Mouse (Mus musculus): ENCODE data around the gene Gzmf. TPM values are rescaled to one million over a fixed set of nuclear protein-coding genes. Genes with fewer than 3 reads are reported as not detected.

The Gzmf gene
- polyA plus RNA-seq (2014; fragmentation: Illumina TruSeq; extraction: RNeasy Lipid Tissue Mini Kit (QIAGEN cat#74804); ENCODE audit: low read depth, low replicate concordance) = not detected

DNA sequence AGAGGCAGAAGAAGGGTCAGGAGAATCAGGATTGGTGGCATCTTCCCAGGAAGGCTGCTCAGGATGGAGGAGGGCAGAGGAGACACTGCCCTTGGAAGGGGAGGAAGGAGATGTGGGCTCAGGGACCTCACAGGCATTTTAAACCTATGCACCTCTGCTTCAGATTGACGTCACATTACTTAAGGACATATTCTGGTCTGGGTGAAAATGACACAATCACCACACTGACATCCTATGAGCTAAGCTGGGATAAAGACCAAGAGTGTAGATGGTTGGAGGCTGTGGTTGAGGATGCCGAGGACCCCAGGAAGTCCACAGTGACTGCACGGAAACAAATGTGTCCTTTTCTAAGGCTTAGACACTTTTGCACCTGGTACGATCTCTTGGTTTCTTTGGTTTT, at the start of gene Gzmf:
Gene Gzmf, minus strand, starts transcription at position 101 of the 400 bp plus-strand sequence.

DNA sequence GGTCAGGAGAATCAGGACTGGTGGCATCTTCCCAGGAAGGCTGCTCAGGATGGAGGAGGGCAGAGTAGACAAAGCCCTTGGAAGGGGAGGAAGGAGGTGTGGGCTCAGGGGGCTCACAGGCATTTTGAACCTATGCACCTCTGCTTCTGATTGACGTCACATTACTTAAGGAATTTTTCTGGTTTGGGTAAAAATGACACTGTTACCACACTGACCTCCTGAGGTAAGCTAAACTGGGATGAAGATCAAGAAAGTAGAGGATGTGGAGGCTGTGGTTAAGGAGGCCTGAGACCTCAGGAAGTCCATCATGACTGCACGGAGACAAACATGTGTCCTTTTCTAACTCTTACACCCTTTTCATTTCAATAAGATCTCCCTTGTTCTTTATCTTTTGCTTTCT, 23.3 kb upstream of the Gzmf start, which contains the start of gene Gzmc:
Gene Gzmc, minus strand, starts transcription at position 101 of the 400 bp plus-strand sequence.

DNA sequence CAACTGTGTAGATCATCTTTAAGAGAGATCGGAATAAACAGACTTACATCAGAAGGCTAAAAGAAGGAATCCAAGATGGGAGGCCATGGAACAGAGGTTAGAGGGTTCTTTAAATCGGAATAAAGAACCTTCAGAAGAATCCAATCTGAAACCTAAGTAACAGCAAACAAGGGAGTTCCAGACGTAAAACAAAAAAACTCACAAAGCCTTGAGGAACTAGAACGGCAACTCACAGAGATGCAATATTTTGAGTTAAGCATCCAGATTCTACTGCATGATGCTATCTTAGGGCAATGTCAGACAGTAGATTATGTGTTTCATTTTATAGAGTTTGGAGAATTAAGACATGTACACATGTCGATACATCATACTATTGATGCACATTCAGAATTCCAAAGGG, 36.7 kb downstream of the Gzmf start, which contains the start of gene Gzmn:
Gene Gzmn, minus strand, starts transcription at position 101 of the 400 bp plus-strand sequence.

DNA sequence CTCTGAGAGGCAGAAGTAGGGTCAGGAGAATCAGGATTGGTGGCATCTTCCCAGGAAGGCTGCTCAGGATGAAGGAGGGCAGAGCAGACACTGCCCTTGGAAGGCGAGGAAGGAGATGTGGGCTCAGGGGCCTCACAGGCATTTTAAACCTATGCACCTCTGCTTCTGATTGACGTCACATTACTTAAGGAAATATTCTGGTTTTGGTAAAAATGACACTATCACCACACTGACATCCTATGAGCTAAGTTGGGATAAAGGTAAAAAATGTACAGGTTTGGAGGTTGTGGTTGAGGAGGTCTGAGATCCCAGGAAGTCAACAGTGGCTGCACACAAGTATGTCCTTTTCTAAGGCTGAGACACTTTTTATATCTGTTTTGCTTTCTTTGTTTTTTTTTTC, 51.7 kb downstream of the Gzmf start, which contains the start of gene Gzmg:
Gene Gzmg, minus strand, starts transcription at position 101 of the 400 bp plus-strand sequence.

Other genes with a start within 250 kb of the Gzmf start
- not detected for gene Mcpt1, start 193.4 kb downstream of the Gzmf start, polyA plus RNA-seq (2014; fragmentation: Illumina TruSeq; extraction: RNeasy Lipid Tissue Mini Kit (QIAGEN cat#74804); ENCODE audit: low read depth, low replicate concordance)
- gene Mcpt9, start 180.9 kb downstream of the Gzmf start, polyA plus RNA-seq (2014; fragmentation: Illumina TruSeq; extraction: RNeasy Lipid Tissue Mini Kit (QIAGEN cat#74804); ENCODE audit: low read depth, low replicate concordance) = not detected
- not detected for gene Mcpt2, start 169.4 kb downstream of the Gzmf start, polyA plus RNA-seq (2014; fragmentation: Illumina TruSeq; extraction: RNeasy Lipid Tissue Mini Kit (QIAGEN cat#74804); ENCODE audit: low read depth, low replicate concordance)
- not detected for gene Mcpt4, start 149.1 kb downstream of the Gzmf start, polyA plus RNA-seq (2014; fragmentation: Illumina TruSeq; extraction: RNeasy Lipid Tissue Mini Kit (QIAGEN cat#74804); ENCODE audit: low read depth, low replicate concordance)
- not detected for gene Mcpt8, start 126.1 kb downstream of the Gzmf start, polyA plus RNA-seq (2014; fragmentation: Illumina TruSeq; extraction: RNeasy Lipid Tissue Mini Kit (QIAGEN cat#74804); ENCODE audit: low read depth, low replicate concordance)
- not detected for gene Ctsg, start 108.8 kb downstream of the Gzmf start, polyA plus RNA-seq (2014; fragmentation: Illumina TruSeq; extraction: RNeasy Lipid Tissue Mini Kit (QIAGEN cat#74804); ENCODE audit: low read depth, low replicate concordance)
- gene Gzme, start 90.8 kb downstream of the Gzmf start, polyA plus RNA-seq (2014; fragmentation: Illumina TruSeq; extraction: RNeasy Lipid Tissue Mini Kit (QIAGEN cat#74804); ENCODE audit: low read depth, low replicate concordance) = not detected
- gene Gzmd, start 78.8 kb downstream of the Gzmf start, polyA plus RNA-seq (2014; fragmentation: Illumina TruSeq; extraction: RNeasy Lipid Tissue Mini Kit (QIAGEN cat#74804); ENCODE audit: low read depth, low replicate concordance) = not detected
- not detected for gene Gzmg, start 51.8 kb downstream of the Gzmf start, polyA plus RNA-seq (2014; fragmentation: Illumina TruSeq; extraction: RNeasy Lipid Tissue Mini Kit (QIAGEN cat#74804); ENCODE audit: low read depth, low replicate concordance)
- gene Gzmn, start 36.8 kb downstream of the Gzmf start, polyA plus RNA-seq (2014; fragmentation: Illumina TruSeq; extraction: RNeasy Lipid Tissue Mini Kit (QIAGEN cat#74804); ENCODE audit: low read depth, low replicate concordance) = not detected
- gene Gzmc, start 23.2 kb upstream of the Gzmf start, polyA plus RNA-seq (2014; fragmentation: Illumina TruSeq; extraction: RNeasy Lipid Tissue Mini Kit (QIAGEN cat#74804); ENCODE audit: low read depth, low replicate concordance) = not detected
- 1.1 TPM for gene Gzmb, start 50.8 kb upstream of the Gzmf start, polyA plus RNA-seq (2014; fragmentation: Illumina TruSeq; extraction: RNeasy Lipid Tissue Mini Kit (QIAGEN cat#74804); ENCODE audit: low read depth, low replicate concordance)
- not detected for gene Atp12a, start 153.7 kb upstream of the Gzmf start, polyA plus RNA-seq (2014; fragmentation: Illumina TruSeq; extraction: RNeasy Lipid Tissue Mini Kit (QIAGEN cat#74804); ENCODE audit: low read depth, low replicate concordance)
- 0.45 TPM for gene Rnf17, start 191.2 kb upstream of the Gzmf start, polyA plus RNA-seq (2014; fragmentation: Illumina TruSeq; extraction: RNeasy Lipid Tissue Mini Kit (QIAGEN cat#74804); ENCODE audit: low read depth, low replicate concordance)